Mouse (Mus musculus): Measurements from ENCODE around the gene Tmem135. TPM values are rescaled to one million over a fixed set of nuclear protein-coding genes. Genes with fewer than 3 reads are reported as not detected.
A peak's percentile ranks its signal among the peaks of the same experiment; 100 is the strongest.

The Tmem135 gene
- polyA plus RNA-seq, 1 experiment from 2014 or later = 26.1 TPM

GRCm38 (mm10) chr7:89206165-89206564 is 197.9 kb downstream of the Tmem135 start:
- no peak overlapping the region for H3K27ac ChIP-seq
- H3K36me3 ChIP-seq = no peaks in the 10 kb centered on the region
- H3K4me1 ChIP-seq (replicated peaks) = peaks cover 5% of the 10 kb centered on the region; the same call in 1 of the 2 replicates
- no peaks in the 10 kb centered on the region for H3K9me3 ChIP-seq (replicated peaks)
- ATAC-seq (replicated peaks; ENCODE audit: insufficient number of reproducible peaks, insufficient read depth, low FRiP score, low read depth) = no peak
- no peak overlapping the region for H3K4me3 ChIP-seq
- no peak overlapping the region for H3K4me2 ChIP-seq
- 81% methylated on average over 3 of the region's 3 CpGs for WGBS
- H3K9ac ChIP-seq = no peak overlapping the region
- no peaks in the 10 kb centered on the region for H3K27me3 ChIP-seq

- no peak overlapping the region for H3K4me3 ChIP-seq
- H3K4me1 ChIP-seq (replicated peaks) = peaks cover 2% of the 10 kb centered on the region; the same call in 1 of the 2 replicates
- no peak for ATAC-seq (replicated peaks; ENCODE audit: insufficient number of reproducible peaks, insufficient read depth, low FRiP score, low read depth)
- H3K27ac ChIP-seq = no peak overlapping the region
- H3K9me3 ChIP-seq (replicated peaks) = no peaks in the 10 kb centered on the region
- no peaks in the 10 kb centered on the region for H3K36me3 ChIP-seq
- H3K9ac ChIP-seq = no peak overlapping the region
- H3K4me2 ChIP-seq = no peak overlapping the region
- no peaks in the 10 kb centered on the region for H3K27me3 ChIP-seq
- 93% methylated on average over 1 of the region's 1 CpGs for WGBS
These were observed 198.6 kb downstream of the Tmem135 start for GRCm38 (mm10) chr7:89205402-89205801.

GRCm38 (mm10) chr7:89203144-89203543 is 200.9 kb downstream of the Tmem135 start:
- Histone ChIP-seq H3K4me1 (replicated peaks) (no peaks in the 10 kb centered on the region; the same call in 1 of the 2 replicates), H3K4me2 (no peak overlapping the region), H3K27me3 (no peaks in the 10 kb centered on the region), H3K9me3 (replicated peaks) (no peaks in the 10 kb centered on the region), H3K36me3 (no peaks in the 10 kb centered on the region), H3K27ac (no peak overlapping the region), H3K4me3 (no peak overlapping the region), H3K9ac (no peak overlapping the region)
- no peak for ATAC-seq (replicated peaks; ENCODE audit: insufficient number of reproducible peaks, insufficient read depth, low FRiP score, low read depth)
- 46% methylated on average over 5 of the region's 5 CpGs for WGBS

- H3K4me1 ChIP-seq (replicated peaks) = no peaks in the 10 kb centered on the region; the same call in 1 of the 2 replicates
- H3K9ac ChIP-seq = no peak overlapping the region
- H3K9me3 ChIP-seq (replicated peaks) = no peaks in the 10 kb centered on the region
- no peaks in the 10 kb centered on the region for H3K27me3 ChIP-seq
- no peak for ATAC-seq (replicated peaks; ENCODE audit: insufficient number of reproducible peaks, insufficient read depth, low FRiP score, low read depth)
- no peak overlapping the region for H3K4me3 ChIP-seq
- no peak overlapping the region for H3K4me2 ChIP-seq
- no peak overlapping the region for H3K27ac ChIP-seq
- no peaks in the 10 kb centered on the region for H3K36me3 ChIP-seq
These were observed 202.1 kb downstream of the Tmem135 start for GRCm38 (mm10) chr7:89201954-89202353.

GRCm38 (mm10) chr7:89198499-89198898 is 205.5 kb downstream of the Tmem135 start:
- no peak for ATAC-seq (replicated peaks; ENCODE audit: insufficient number of reproducible peaks, insufficient read depth, low FRiP score, low read depth)
- H3K4me2 ChIP-seq = no peak overlapping the region
- no peaks in the 10 kb centered on the region for H3K36me3 ChIP-seq
- no peaks in the 10 kb centered on the region for H3K27me3 ChIP-seq
- no peaks in the 10 kb centered on the region for H3K9me3 ChIP-seq (replicated peaks)
- no peak overlapping the region for H3K4me3 ChIP-seq
- WGBS = 84% methylated on average over 4 of the region's 4 CpGs
- H3K27ac ChIP-seq = no peak overlapping the region
- no peaks in the 10 kb centered on the region for H3K4me1 ChIP-seq (replicated peaks)
- H3K9ac ChIP-seq = no peak overlapping the region

- no peaks in the 10 kb centered on the region for H3K27me3 ChIP-seq
- no peaks in the 10 kb centered on the region for H3K9me3 ChIP-seq (replicated peaks)
- H3K36me3 ChIP-seq = no peaks in the 10 kb centered on the region
- H3K9ac ChIP-seq = no peak overlapping the region
- H3K4me2 ChIP-seq = no peak overlapping the region
- H3K4me3 ChIP-seq = no peak overlapping the region
- H3K27ac ChIP-seq = 0 out of 2 replicates have a peak overlapping the region, but pooled peaks have one; percentile 34
- WGBS = 53% methylated on average over 5 of the region's 5 CpGs
- ATAC-seq (replicated peaks; ENCODE audit: insufficient number of reproducible peaks, insufficient read depth, low FRiP score, low read depth) = no peak
- no peaks in the 10 kb centered on the region for H3K4me1 ChIP-seq (replicated peaks)
These were observed 210.6 kb downstream of the Tmem135 start for GRCm38 (mm10) chr7:89193459-89193858.

- H3K9ac ChIP-seq = no peak overlapping the region
- no peak overlapping the region for H3K4me2 ChIP-seq
- peaks cover 15% of the 10 kb centered on the region; the same call in 1 of the 2 replicates for H3K4me1 ChIP-seq (replicated peaks)
- H3K4me3 ChIP-seq = no peak overlapping the region
- no peaks in the 10 kb centered on the region for H3K27me3 ChIP-seq
- peak overlapping the region; percentile 61 for H3K27ac ChIP-seq
- no peak for ATAC-seq (replicated peaks; ENCODE audit: insufficient number of reproducible peaks, insufficient read depth, low FRiP score, low read depth)
- WGBS = 37% methylated on average over 4 of the region's 4 CpGs
- no peaks in the 10 kb centered on the region for H3K9me3 ChIP-seq (replicated peaks)
- no peaks in the 10 kb centered on the region for H3K36me3 ChIP-seq
These were observed 220.1 kb downstream of the Tmem135 start for GRCm38 (mm10) chr7:89183928-89184327.

GRCm38 (mm10) chr7:89182943-89183342 is 221.1 kb downstream of the Tmem135 start:
- H3K27me3 ChIP-seq = no peaks in the 10 kb centered on the region
- H3K9ac ChIP-seq = no peak overlapping the region
- 0 out of 2 replicates have a peak overlapping the region, but pooled peaks have one; percentile 9 for H3K27ac ChIP-seq
- WGBS = 61% methylated on average over 5 of the region's 5 CpGs
- no peaks in the 10 kb centered on the region for H3K36me3 ChIP-seq
- H3K4me2 ChIP-seq = no peak overlapping the region
- no peak overlapping the region for H3K4me3 ChIP-seq
- no peak for ATAC-seq (replicated peaks; ENCODE audit: insufficient number of reproducible peaks, insufficient read depth, low FRiP score, low read depth)
- no peaks in the 10 kb centered on the region for H3K9me3 ChIP-seq (replicated peaks)
- H3K4me1 ChIP-seq (replicated peaks) = peaks cover 15% of the 10 kb centered on the region; the same call in 1 of the 2 replicates

GRCm38 (mm10) chr7:89181285-89181684 is 222.7 kb downstream of the Tmem135 start:
- no peak for ATAC-seq (replicated peaks; ENCODE audit: insufficient number of reproducible peaks, insufficient read depth, low FRiP score, low read depth)
- WGBS = 65% methylated on average over 1 of the region's 1 CpGs
- Histone ChIP-seq H3K4me1 (replicated peaks) (peaks cover 15% of the 10 kb centered on the region; the same call in 1 of the 2 replicates), H3K27ac (no peak overlapping the region), H3K27me3 (no peaks in the 10 kb centered on the region), H3K4me2 (no peak overlapping the region), H3K4me3 (no peak overlapping the region), H3K36me3 (no peaks in the 10 kb centered on the region), H3K9ac (no peak overlapping the region), H3K9me3 (replicated peaks) (no peaks in the 10 kb centered on the region)

GRCm38 (mm10) chr7:89178601-89179000 is 225.4 kb downstream of the Tmem135 start:
- ATAC-seq (replicated peaks; ENCODE audit: insufficient number of reproducible peaks, insufficient read depth, low FRiP score, low read depth) = no peak
- H3K9me3 ChIP-seq (replicated peaks) = no peaks in the 10 kb centered on the region
- H3K27ac ChIP-seq = no peak overlapping the region; the same call in 1 of the 2 replicates
- H3K36me3 ChIP-seq = no peaks in the 10 kb centered on the region
- no peak overlapping the region for H3K4me3 ChIP-seq
- H3K4me1 ChIP-seq (replicated peaks) = peaks cover 11% of the 10 kb centered on the region; the same call in 1 of the 2 replicates
- H3K4me2 ChIP-seq = no peak overlapping the region
- no peak overlapping the region for H3K9ac ChIP-seq
- no peaks in the 10 kb centered on the region for H3K27me3 ChIP-seq
- WGBS = 69% methylated on average over 2 of the region's 2 CpGs

GRCm38 (mm10) chr7:89177926-89178325 is 226.1 kb downstream of the Tmem135 start:
- H3K4me1 ChIP-seq (replicated peaks) = 0 out of 2 replicates have a peak, but pooled peaks cover 11% of the 10 kb centered on the region
- H3K4me2 ChIP-seq = no peak overlapping the region
- no peak overlapping the region for H3K9ac ChIP-seq
- no peak overlapping the region; the same call in 1 of the 2 replicates for H3K27ac ChIP-seq
- ATAC-seq (replicated peaks; ENCODE audit: insufficient number of reproducible peaks, insufficient read depth, low FRiP score, low read depth) = no peak
- H3K36me3 ChIP-seq = no peaks in the 10 kb centered on the region
- no peaks in the 10 kb centered on the region for H3K27me3 ChIP-seq
- H3K9me3 ChIP-seq (replicated peaks) = no peaks in the 10 kb centered on the region
- H3K4me3 ChIP-seq = no peak overlapping the region

- no peaks in the 10 kb centered on the region for H3K27me3 ChIP-seq
- 82% methylated on average over 4 of the region's 4 CpGs for WGBS
- H3K27ac ChIP-seq = no peak overlapping the region
- ATAC-seq (replicated peaks; ENCODE audit: insufficient number of reproducible peaks, insufficient read depth, low FRiP score, low read depth) = no peak
- no peak overlapping the region for H3K4me2 ChIP-seq
- H3K36me3 ChIP-seq = no peaks in the 10 kb centered on the region
- H3K4me3 ChIP-seq = no peak overlapping the region
- H3K9ac ChIP-seq = no peak overlapping the region
- no peaks in the 10 kb centered on the region for H3K9me3 ChIP-seq (replicated peaks)
- 0 out of 2 replicates have a peak, but pooled peaks cover 2% of the 10 kb centered on the region for H3K4me1 ChIP-seq (replicated peaks)
These were observed 229.6 kb downstream of the Tmem135 start for GRCm38 (mm10) chr7:89174430-89174829.
